Mouse (Mus musculus) CD4-positive helper T cell, adult 2 months (primary cell): Measurements from ENCODE around the gene Enpp7.
A peak's percentile ranks its signal among the peaks of the same experiment; 100 is the strongest.

Experiments
- DNase-seq: peaks from one replicate; pipeline ENCODE4 v3.0.0-alpha.2; 2012; ENCODE audit warnings: low read depth, missing footprints, low spot score

Enpp7 gene

DNA sequence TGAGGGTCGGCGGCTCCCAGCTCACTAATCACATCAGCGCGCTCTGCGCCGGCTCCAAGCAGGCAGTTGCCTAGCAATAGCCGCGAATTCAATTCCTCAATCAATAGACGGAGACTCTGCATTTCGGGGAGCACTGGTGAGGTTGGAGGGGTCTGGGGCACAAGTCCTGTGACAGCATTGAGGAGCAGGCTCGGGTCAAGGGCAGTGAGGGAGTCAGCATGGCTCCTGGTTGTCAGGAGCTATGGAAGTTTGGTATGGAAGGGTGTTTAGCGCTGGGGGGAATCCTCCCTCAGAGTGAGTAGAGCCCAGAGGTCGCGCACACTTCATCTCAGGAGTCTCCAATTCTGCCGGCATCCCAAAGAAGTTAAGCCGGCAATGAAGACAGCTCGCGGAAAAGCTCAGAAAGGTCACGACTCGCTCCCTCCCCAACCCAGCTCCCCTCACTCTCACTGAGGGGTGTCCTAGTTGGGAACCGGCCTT, 47.7 kb downstream of the Enpp7 start:
- no peak for DNase-seq

GRCm38 (mm10) chr11:119036447-119036846, 48.5 kb downstream of the Enpp7 start:
- no peak for DNase-seq

- DNase-seq: no peak
These were observed 49.2 kb downstream of the Enpp7 start for GRCm38 (mm10) chr11:119036934-119037779.

- no peak for DNase-seq
These were observed 49.9 kb downstream of the Enpp7 start for GRCm38 (mm10) chr11:119037780-119038401.

GRCm38 (mm10) chr11:119038744-119039484, 50.9 kb downstream of the Enpp7 start:
- no peak for DNase-seq

GRCm38 (mm10) chr11:119039732-119040512, 51.9 kb downstream of the Enpp7 start:
- DNase-seq: no peak

GRCm38 (mm10) chr11:119040600-119041324, 52.8 kb downstream of the Enpp7 start, which contains the start of gene Cbx8:
Cbx8 (minus strand) TSS chr11:119040969.
- DNase-seq: peak; percentile 100

GRCm38 (mm10) chr11:119041325-119041716, 53.3 kb downstream of the Enpp7 start:
- no peak for DNase-seq

- DNase-seq: peak; percentile 71
These were observed 53.9 kb downstream of the Enpp7 start for GRCm38 (mm10) chr11:119041750-119042465.
